Mouse (Mus musculus) G1E (cell line): ENCODE data around the gene Narfl.

Experiments
- CTCF ChIP-seq: IDR thresholded peaks from 2 replicates; pipeline ENCODE4 v1.5.1; 2012; ENCODE audit warnings: low read depth, low read length, inconsistent platforms, mixed read lengths
- GATA1 ChIP-seq: IDR thresholded peaks from 2 replicates; pipeline ENCODE4 v1.6.1; 2012; ENCODE audit warnings: borderline replicate concordance, low read length, inconsistent platforms, mixed read lengths
- GATA2 ChIP-seq: IDR thresholded peaks from 2 replicates; pipeline ENCODE4 v1.6.1; 2012; ENCODE audit warnings: low read depth, low read length, inconsistent platforms, borderline replicate concordance
- TAL1 ChIP-seq: conservative IDR thresholded peaks from 2 replicates; pipeline ENCODE4 v1.6.1; 2012; ENCODE audit warnings: low read depth, low read length, inconsistent platforms, mixed read lengths

DNA sequence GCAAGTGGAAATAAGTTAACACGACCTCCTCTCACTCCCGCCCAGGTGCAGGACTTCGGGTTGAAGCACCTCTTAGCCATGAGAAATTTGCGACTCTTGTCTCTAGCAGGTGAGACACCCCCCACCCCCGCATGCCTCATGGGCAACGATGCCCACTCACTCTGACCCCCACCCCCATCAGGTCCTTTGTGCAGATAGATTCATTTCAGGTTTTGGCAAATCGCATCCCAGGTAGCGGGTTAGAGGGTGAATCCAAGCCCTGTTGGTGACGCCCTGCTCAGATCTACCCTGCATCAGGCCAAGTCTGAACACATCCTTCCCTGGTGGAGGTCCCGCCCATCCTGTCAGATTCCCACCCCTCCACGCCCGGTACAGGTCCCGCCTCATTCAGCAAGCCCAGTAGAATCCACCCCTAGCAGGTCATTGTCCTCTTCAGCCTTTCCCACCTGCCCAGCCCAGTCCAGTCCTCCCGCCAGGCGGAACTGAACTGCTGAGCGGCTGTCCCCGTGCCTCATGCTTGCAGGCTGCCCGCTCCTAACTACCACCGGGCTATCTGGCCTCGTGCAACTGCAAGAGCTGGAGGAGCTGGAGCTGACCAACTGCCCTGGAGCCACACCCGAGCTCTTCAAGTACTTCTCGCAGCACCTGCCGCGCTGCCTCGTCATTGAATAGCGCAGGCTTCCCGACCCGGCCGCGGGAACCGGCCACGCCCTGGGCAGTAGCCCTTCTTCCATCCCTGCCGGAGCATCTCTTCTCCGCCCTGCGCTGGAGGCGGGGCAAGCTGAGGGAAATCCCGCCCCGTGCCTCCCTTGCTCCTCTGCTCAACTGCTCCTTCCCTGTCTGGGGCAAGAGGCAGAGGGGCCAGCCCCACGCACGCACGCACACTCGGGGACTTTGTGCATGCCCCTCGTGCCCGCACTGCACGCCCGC is 45.5 kb downstream of the Narfl start:
- TF ChIP-seq CTCF (no peak), TAL1 (no peak), GATA1 (no peak), GATA2 (no peak)
